Mouse (Mus musculus): ENCODE results near the gene Smad6. TPM values are rescaled to one million over a fixed set of nuclear protein-coding genes. Genes with fewer than 3 reads are reported as not detected.

The Smad6 gene
- total and polyA plus RNA-seq, 3 experiments: 0.44 to 1.6 (median 0.98) TPM

DNA sequence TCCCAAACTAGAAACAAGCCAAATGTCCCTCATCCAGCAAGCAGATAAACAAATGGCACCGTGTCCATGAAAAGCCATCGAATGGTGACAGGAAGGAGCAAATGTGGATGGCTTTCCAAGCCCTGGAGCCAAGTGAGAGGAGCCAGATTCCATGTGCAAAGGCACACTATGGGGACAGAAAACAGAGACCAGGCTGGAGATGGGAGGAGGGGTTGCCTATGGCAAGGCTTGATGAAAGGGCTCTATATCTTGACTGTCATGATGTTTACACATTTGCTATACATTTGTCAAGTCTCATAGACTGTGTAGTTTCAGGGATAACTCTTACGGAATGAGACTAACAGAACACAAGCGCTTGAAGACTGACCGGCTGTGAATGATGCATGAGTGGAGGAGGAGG lies 106.9 kb downstream of the Smad6 start:
- Histone ChIP-seq H3K36me3 (replicated peaks) (no peaks in the 10 kb centered on the region), H3K27me3 (ENCODE audit: insufficient read depth, low read length) (peaks cover 19% of the 10 kb centered on the region), H3K9me3 (replicated peaks) (no peaks in the 10 kb centered on the region), H3K4me1 (ENCODE audit: insufficient read depth, low read depth, low read length) (no peaks in the 10 kb centered on the region), H3K4me3 (ENCODE audit: low read depth, low read length) (no peak overlapping the region)
- no peak for ATAC-seq (ENCODE audit: extremely low read depth, insufficient number of reproducible peaks, low FRiP score, poor library complexity, severe bottlenecking)
- TF ChIP-seq TAL1 (conservative IDR thresholded peaks at IDR 0.05; ENCODE audit: low read depth, low read length) (no peak), GATA2 (IDR thresholded peaks at IDR 0.05; ENCODE audit: borderline replicate concordance, low read depth, low read length) (no peak), GATA1 (IDR thresholded peaks at IDR 0.05; ENCODE audit: borderline replicate concordance, low read length) (no peak), POLR2AphosphoS5 (IDR thresholded peaks at IDR 0.05; ENCODE audit: insufficient replicate concordance, low read depth, low read length) (no peak), CTCF (IDR thresholded peaks at IDR 0.05; ENCODE audit: low read depth, low read length) (no peak)
- no peak for DNase-seq (ENCODE audit: low spot score)

DNA sequence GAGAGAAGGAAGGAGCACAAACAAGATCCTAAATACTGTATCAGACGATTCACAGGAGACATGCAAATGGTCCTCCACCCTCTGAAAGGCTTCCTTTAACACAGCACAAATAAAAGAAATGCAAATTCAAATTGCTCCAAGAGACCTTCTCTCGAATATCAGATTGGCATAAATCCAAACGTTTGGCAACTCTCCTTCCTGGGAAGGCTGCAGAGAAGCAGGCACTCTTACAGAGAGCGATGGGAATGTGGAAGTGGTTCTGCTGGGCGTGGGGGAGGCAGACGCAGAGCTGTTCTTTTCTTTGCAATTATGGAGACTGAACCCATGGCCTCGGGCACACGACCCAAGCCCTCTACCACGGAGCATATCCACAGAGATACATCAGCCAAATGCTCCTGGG lies 109.8 kb downstream of the Smad6 start:
- ATAC-seq (ENCODE audit: extremely low read depth, insufficient number of reproducible peaks, low FRiP score, poor library complexity, severe bottlenecking) (no peak), DNase-seq (ENCODE audit: low spot score) (no peak)
- Histone ChIP-seq H3K27me3 (ENCODE audit: insufficient read depth, low read length) (peaks cover 21% of the 10 kb centered on the region), H3K4me3 (ENCODE audit: low read depth, low read length) (no peak overlapping the region), H3K36me3 (replicated peaks) (no peaks in the 10 kb centered on the region), H3K9me3 (replicated peaks) (no peaks in the 10 kb centered on the region), H3K4me1 (ENCODE audit: insufficient read depth, low read depth, low read length) (no peaks in the 10 kb centered on the region)
- TF ChIP-seq GATA1 (IDR thresholded peaks at IDR 0.05; ENCODE audit: borderline replicate concordance, low read length) (no peak), GATA2 (IDR thresholded peaks at IDR 0.05; ENCODE audit: borderline replicate concordance, low read depth, low read length) (no peak), CTCF (IDR thresholded peaks at IDR 0.05; ENCODE audit: low read depth, low read length) (no peak), POLR2AphosphoS5 (IDR thresholded peaks at IDR 0.05; ENCODE audit: insufficient replicate concordance, low read depth, low read length) (no peak), TAL1 (conservative IDR thresholded peaks at IDR 0.05; ENCODE audit: low read depth, low read length) (no peak)

DNA sequence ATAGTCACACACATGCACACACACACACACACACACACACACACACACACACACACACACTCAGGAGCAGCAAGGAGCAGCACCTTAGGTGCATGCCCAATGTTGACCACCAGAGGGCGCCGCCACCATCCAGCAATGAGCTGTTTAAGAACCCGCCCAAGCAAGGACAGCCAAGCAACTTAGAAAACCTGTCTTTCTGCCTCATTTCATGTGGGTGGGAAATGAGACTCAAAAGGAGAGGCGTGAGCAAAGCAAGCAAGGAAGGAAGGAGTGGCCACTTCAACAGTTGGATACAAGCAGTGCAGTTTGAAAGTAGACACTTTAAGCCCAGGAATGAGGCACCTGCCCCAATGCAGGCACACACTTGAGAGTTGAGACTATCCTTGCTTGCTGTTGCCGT lies 112.2 kb downstream of the Smad6 start:
- Histone ChIP-seq H3K9me3 (replicated peaks) (no peaks in the 10 kb centered on the region), H3K36me3 (replicated peaks) (no peaks in the 10 kb centered on the region), H3K4me3 (ENCODE audit: low read depth, low read length) (no peak overlapping the region), H3K4me1 (ENCODE audit: insufficient read depth, low read depth, low read length) (no peaks in the 10 kb centered on the region), H3K27me3 (ENCODE audit: insufficient read depth, low read length) (peaks cover 16% of the 10 kb centered on the region)
- ATAC-seq (ENCODE audit: extremely low read depth, insufficient number of reproducible peaks, low FRiP score, poor library complexity, severe bottlenecking) (no peak), DNase-seq (ENCODE audit: low spot score) (peak; percentile 44)
- TF ChIP-seq CTCF (IDR thresholded peaks at IDR 0.05; ENCODE audit: low read depth, low read length): peak; percentile 68
- no peak for TF ChIP-seq POLR2AphosphoS5 (IDR thresholded peaks at IDR 0.05; ENCODE audit: insufficient replicate concordance, low read depth, low read length)
- TF ChIP-seq TAL1 (conservative IDR thresholded peaks at IDR 0.05; ENCODE audit: low read depth, low read length): no peak
- no peak for TF ChIP-seq GATA1 (IDR thresholded peaks at IDR 0.05; ENCODE audit: borderline replicate concordance, low read length)
- no peak for TF ChIP-seq GATA2 (IDR thresholded peaks at IDR 0.05; ENCODE audit: borderline replicate concordance, low read depth, low read length)

DNA sequence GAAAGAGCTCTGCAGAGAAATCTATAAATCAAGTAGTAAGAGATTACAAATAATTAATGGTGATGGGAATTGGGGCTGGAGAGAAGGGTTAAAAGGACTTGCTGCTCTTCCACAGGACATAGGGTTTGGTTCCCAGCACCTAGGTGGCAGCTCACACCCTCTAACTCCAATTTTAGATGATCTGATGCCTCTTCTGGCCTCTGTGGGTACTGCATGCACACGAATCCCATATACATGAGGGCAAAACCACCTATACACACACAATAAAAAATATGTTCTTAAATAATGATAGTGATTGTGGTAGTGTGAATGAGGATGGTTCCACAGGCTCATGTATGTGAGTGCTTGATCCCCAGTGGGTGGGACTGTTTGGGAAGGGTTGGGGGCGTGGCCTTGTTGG lies 117.3 kb downstream of the Smad6 start:
- H3K27me3 ChIP-seq (ENCODE audit: insufficient read depth, low read length): peaks cover 20% of the 10 kb centered on the region
- H3K36me3 ChIP-seq (replicated peaks): no peaks in the 10 kb centered on the region
- no peaks in the 10 kb centered on the region for H3K9me3 ChIP-seq (replicated peaks)
- no peak for TF ChIP-seq TAL1 (conservative IDR thresholded peaks at IDR 0.05; ENCODE audit: low read depth, low read length)
- TF ChIP-seq CTCF (IDR thresholded peaks at IDR 0.05; ENCODE audit: low read depth, low read length): 0 out of 2 replicates have a peak, but pooled peaks have one; percentile 8
- ATAC-seq (ENCODE audit: extremely low read depth, insufficient number of reproducible peaks, low FRiP score, poor library complexity, severe bottlenecking) (no peak), DNase-seq (ENCODE audit: low spot score) (no peak)
- no peaks in the 10 kb centered on the region for H3K4me1 ChIP-seq (ENCODE audit: insufficient read depth, low read depth, low read length)
- no peak overlapping the region for H3K4me3 ChIP-seq (ENCODE audit: low read depth, low read length)

Other genes starting within 250 kb of the Smad6 start
- gene Lctl, start 95.1 kb upstream of the Smad6 start, total RNA-seq (2014; fragmentation: Nextera tagmentation): not detected in 2 replicates
- 0.12 TPM in 1 of 2 replicates, not detected in the other for gene Lctl, start 95.1 kb upstream of the Smad6 start, total RNA-seq (2017)
- gene Lctl, start 95.1 kb upstream of the Smad6 start, polyA plus RNA-seq (2012): not detected in 2 replicates
- gene Zwilch, start 151.0 kb upstream of the Smad6 start, total RNA-seq (2014; fragmentation: Nextera tagmentation): 163 and 180 TPM in 2 replicates
- gene Zwilch, start 151.0 kb upstream of the Smad6 start, total RNA-seq (2017): 189 and 202 TPM in 2 replicates
- 9.1 and 14.2 TPM in 2 replicates for gene Zwilch, start 151.0 kb upstream of the Smad6 start, polyA plus RNA-seq (2012)
- gene Rpl4, start 151.3 kb upstream of the Smad6 start, total RNA-seq (2014; fragmentation: Nextera tagmentation): 7,560 and 7,833 TPM in 2 replicates
- gene Rpl4, start 151.3 kb upstream of the Smad6 start, total RNA-seq (2017): 2,308 and 2,582 TPM in 2 replicates
- gene Rpl4, start 151.3 kb upstream of the Smad6 start, polyA plus RNA-seq (2012): 506 and 513 TPM in 2 replicates
- gene Snapc5, start 157.2 kb upstream of the Smad6 start, total RNA-seq (2014; fragmentation: Nextera tagmentation): 14.0 and 18.8 TPM in 2 replicates
- 40.4 and 45.1 TPM in 2 replicates for gene Snapc5, start 157.2 kb upstream of the Smad6 start, total RNA-seq (2017)
- gene Snapc5, start 157.2 kb upstream of the Smad6 start, polyA plus RNA-seq (2012): 1.8 and 4.4 TPM in 2 replicates
- gene Uchl4, start 213.1 kb upstream of the Smad6 start, total RNA-seq (2014; fragmentation: Nextera tagmentation): 0.75 and 1.2 TPM in 2 replicates
- 2.0 and 2.6 TPM in 2 replicates for gene Uchl4, start 213.1 kb upstream of the Smad6 start, total RNA-seq (2017)
- gene Uchl4, start 213.1 kb upstream of the Smad6 start, polyA plus RNA-seq (2012): not detected in 2 replicates
- 34.7 and 43.3 TPM in 2 replicates for gene Map2k1, start 231.6 kb upstream of the Smad6 start, total RNA-seq (2014; fragmentation: Nextera tagmentation)
- gene Map2k1, start 231.6 kb upstream of the Smad6 start, total RNA-seq (2017): 106 and 121 TPM in 2 replicates
- gene Map2k1, start 231.6 kb upstream of the Smad6 start, polyA plus RNA-seq (2012): 25.8 and 40.0 TPM in 2 replicates

Data from G1E (cell line).